Mouse (Mus musculus) lung, postnatal 10 days (tissue): ENCODE measurements around the gene Slco4a1.

Experiments used
- DNase-seq: peaks from one replicate; pipeline ENCODE4 v3.0.0; 2021

Slco4a1 gene

DNA sequence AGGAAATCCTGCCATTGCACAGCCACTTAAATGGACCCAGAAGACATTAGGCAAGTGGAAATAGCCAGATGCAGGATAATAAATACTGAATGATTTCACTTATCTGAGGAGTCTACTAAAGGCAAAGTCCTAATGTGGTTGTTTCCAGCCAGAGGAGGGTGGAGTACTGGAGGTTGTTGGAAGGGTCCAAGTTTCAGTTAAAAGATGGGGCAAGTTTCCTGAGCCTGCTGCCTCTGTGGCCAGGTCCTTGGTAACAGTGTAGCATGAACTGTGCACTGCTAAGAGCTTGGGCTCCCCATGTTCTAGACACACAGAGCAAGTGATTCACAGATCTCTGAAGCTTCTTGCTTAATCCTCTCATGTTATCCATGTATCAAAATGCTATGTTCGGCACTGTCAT is 10.1 kb upstream of the Slco4a1 start:
- no peak for DNase-seq

DNA sequence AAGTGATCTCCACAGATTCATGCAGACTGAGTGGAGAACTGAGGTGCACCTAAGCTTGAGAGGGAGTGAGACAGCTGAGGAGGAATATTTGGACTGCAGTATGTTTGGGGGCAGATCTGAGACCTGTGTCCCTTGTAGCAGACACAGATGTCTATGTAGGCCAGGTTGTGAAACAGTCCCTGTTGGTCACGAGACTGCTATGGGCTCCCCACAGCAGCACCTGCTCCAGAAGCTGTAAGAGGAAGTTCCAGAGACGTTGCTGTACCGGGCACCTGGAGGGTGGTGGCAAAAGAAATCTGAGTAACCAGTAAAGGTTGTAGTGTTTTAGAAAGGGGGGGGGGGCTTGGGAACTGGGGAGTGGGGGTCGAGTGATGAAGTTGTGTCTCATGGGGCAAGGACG is 7.0 kb upstream of the Slco4a1 start:
- no peak for DNase-seq

DNA sequence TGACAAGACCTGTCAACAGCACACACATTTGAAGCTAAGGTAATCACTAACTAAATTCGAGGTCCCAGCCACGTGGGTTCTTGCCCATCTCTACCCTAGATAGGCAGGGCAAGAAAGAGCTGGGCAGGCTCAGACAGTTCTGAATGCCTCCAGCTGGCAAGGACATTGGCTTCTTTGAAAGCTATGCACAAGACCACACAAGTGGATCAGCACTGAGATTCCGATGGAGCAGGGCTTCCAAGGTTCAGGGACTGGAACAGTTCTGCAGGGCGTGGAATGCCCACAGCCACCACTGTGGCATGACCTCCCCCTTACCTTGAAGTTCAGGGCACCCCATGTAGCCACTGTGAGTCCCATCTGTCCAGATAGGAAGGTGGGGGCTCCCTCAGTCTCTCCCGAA is 5.5 kb upstream of the Slco4a1 start:
- no peak for DNase-seq

DNA sequence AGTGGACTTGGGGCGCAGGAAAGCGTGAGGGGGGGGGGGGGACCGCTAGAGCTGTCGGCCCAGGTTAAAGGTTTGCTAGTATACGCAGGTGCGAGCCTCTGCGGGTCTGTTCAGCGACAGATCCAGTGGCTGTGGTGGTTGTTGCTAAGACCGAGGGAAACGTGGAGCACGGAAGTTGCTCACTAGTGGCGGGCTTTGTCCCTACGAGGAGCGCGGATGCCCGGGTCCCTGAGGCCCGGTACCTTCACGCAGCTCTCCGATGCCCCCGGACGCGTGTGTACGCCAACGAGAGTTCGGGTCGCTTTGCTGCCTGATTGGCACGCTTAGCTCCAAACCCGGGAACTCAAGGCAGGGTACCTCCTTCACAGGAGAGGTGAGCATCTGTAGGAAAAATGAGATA is 660 bp downstream of the Slco4a1 start:
- no peak for DNase-seq

DNA sequence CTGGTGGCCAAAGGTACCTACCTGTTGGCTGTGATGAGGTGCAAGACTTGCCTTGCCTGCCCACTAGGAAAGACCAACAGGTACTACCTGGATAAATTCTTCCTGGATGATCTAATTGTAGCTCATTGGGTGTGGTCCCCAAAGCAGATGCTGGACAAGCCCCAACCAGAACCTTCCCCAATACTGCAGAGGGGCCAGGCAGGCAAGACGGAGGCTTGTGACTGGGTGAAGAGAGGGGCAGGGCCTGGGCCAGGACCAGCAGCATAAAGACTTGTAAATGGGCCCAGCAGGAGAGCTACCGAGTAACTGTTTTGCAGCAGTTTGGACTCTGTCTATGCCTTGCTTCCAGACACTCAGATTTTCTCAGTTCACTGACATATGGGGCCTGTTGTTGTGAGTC is 1.6 kb downstream of the Slco4a1 start:
- no peak for DNase-seq

DNA sequence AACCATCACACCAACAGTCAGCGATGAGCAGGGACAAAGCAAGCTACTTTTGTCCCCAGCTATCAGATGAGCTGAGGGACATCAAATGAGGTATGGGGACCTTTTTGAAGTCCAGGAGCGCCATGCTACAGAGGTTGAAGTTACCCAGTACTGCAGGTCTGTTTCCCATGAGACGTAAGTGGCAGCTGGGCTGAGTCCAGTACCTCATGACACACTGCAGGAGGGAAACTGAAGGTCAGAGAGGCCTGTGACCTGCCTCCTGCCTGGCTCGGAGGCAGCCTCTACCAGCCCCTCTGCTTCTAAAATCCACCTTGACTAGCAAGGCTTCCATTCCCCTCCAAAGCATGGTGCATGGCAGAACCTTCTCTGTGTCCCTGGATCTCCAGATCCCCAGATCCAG is 3.4 kb downstream of the Slco4a1 start:
- DNase-seq, result no peak

DNA sequence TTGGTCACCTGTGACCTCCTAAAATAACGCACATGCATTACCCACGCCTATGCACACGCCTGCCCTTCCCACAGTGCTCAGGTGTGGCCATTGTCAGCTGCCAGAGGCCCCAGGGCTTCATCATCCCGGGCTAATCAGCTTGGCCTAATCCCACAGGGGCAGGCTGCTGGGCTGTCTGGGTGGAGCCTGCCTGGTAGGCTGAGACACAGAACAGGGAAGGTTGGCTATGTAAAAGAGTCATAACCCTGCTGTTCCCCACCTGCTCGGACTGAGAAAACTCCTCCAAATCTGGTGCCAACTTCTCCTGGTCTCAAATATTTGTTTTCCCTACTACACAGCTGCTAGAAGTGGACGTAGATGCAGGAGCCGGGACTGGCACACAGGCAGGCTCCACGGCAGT is 4.8 kb downstream of the Slco4a1 start:
- DNase-seq, result no peak

DNA sequence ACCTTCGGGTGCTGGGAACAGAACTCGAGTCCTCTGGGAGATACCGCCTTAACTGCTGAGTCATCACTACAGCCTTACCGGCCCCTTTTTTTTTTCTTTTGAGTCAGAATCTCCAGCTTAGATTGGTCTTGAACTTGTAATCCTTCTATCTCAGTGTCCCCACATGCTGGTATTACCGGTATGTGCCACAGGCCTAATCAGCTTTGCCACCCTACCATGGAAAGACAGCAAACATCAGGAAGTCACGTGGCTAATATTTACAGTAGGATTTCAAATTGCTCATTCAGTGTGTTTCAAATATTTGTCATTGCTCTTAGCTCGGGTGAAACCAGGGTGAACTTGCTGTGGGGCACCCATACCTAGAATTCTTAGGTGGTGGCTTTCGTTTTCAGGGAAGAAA is 6.5 kb downstream of the Slco4a1 start:
- no peak for DNase-seq

DNA sequence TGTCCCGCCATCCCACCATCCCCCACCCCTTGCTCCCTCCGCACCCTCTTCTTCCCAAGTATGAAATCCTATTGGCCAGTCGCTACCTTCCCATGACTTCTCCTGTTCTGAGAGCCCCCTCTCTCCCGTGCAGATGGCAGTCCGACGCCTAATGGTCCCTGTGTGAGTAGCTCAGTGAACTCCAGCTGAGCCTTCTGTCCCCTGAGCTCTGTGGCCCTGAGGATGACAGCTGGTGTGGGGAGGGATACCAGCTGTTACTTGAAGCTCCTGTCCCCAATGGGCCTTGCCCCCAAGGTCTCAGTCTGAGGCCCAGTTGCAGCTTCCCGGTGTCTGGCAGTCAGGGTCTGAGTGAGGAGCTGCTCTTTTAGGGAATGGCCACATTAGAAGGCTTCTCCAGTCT is 10.5 kb downstream of the Slco4a1 start:
- DNase-seq, result peak; percentile 43

DNA sequence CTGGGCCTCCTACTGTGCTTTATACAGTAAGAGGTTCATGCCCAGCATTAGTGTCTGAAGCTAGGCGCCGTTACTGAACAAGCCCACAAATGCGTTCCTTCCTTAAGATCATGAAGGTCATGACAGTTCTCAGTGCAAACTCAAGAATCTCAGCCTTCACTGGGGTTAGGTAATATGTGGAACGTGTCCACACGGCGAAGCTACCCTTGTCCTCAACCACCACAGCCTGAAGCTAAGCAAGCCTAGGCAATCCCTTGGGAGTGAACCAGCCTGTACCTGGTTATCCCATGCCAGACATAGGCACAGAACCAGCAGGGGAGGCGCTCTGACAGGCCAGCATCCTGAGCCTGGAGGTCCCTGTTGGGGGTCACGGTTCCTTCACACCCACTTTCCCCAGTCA is 12.8 kb downstream of the Slco4a1 start:
- no peak for DNase-seq

DNA sequence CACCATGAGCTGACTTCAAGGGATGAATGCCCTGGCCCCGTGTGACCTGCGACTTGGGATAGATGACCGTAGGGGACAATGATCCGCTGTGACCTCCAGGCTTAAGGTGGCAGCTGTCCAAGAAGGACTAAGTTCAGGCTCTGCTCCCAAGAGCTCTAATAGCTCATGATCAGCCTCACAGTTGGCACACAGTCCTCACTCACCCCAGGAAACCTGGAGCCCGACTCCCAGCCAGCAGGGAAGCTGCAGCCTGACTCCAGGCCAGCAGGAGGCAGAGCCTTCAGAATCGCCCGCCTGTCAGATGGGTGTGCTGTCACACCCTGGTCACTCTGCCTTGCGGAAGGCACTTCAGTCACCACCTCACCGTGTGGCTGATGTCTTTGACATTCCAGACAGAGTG is 13.7 kb downstream of the Slco4a1 start:
- peak; percentile 7 for DNase-seq

DNA sequence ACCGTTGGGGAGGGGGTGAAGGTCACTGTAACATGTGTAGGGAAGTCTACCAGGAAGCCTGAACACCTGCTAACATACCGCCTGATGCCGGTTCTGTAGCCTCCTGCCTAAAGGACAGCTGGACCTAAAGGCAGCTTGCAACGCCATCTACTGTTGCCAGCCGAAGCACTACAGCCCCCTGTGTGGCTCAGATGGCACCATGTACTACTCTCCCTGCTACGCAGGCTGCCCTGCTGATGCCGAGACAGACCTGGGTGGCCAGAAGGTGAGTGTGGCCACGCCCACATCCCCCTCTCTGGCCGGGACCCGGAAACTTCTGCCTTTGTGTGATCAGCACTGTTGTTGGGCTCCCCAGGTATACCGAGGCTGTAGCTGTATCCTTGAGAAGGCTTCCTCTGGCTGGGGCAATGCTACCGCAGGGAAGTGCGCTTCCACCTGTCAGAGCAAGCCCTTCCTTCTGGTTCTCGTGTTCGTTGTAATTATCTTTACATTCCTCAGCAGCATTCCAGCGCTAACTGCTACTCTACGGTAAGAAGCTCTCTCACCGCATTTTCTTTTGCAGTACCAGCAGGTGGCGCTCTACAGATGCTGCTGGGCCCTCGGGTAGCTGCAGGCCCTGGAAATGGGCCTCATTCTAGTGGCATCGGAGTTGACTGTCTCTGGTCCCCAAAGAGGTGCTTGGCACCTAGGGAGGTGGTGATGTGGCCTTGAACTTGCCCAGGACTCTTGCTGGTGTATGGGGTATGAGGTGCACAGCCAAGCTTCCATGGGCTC is 16.4 kb downstream of the Slco4a1 start:
- DNase-seq, result peak; percentile 33

DNA sequence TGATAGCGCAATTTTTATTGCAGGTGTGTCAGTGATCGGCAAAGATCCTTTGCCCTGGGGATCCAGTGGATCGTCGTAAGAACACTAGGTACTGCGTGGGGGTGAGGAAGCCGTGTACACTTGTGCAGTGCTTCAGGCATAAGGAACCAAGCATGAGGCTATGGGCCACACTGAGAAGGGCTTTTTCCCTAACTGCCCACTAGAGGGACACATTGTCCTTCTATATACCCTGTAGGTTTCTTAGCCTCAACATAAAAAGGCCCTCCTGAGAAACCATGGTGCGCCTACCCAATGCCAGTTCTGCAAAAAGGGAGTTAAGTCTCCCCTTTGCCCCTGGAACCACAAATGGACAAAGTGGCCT is 17.0 kb downstream of the Slco4a1 start:
- peak; percentile 67 for DNase-seq

DNA sequence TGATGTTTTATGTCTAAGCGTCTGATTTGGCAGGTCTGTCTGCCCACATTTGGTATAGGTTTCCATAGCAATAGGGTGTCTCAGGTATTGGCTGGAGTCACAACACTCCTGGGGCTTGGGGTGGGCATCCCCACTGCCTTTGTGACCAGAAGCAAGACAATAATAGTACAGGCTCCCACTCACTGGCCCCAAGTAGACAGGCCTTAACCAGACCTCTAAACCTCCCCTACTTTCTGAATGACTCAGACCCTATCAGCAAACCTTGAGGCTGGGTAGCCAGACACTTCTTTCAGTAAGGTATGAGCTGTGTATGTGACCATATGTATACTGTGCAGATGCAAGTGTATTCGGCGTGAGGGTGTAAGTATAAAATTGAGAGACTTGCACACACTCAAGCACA is 18.8 kb downstream of the Slco4a1 start:
- no peak for DNase-seq

DNA sequence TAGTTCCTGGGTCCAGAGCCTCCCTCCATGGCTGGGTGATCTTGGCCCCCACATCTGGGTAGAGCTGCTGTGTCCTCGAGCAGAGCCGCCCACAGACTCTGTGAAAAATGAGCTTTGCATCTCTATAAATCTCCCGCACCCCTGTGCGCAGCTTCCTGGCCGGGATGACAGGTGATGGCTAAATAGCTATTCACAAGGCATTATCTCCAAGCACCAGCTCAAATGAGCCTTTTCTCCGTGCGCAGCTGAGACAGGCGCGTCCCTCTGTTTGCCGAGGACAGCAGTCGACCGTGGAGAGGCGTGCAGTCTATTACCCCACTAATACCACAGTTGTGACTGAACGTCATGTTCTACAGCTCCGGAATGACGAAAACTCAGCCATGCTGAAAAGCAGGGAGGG is 26.2 kb downstream of the Slco4a1 start:
- DNase-seq, result no peak

DNA sequence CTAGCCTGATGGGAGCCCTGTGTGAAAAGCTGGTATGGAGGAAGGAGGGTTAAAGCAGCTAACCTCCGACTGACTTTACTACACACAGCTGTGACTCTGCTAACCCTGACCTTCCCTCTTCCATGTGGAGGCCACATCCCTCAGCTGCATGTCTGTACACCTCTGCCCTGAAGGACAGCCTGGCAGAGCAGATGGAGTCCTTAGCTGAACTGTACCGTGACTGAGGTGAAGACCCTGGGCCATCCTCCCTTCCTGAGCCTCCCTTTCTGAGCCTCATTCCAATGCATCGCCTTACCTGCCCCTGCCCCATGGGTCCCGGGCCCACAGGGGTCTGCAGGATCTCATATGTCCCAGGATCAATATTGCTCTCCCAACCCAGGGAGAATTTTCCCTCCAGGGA is 28.8 kb downstream of the Slco4a1 start:
- DNase-seq, result no peak

DNA sequence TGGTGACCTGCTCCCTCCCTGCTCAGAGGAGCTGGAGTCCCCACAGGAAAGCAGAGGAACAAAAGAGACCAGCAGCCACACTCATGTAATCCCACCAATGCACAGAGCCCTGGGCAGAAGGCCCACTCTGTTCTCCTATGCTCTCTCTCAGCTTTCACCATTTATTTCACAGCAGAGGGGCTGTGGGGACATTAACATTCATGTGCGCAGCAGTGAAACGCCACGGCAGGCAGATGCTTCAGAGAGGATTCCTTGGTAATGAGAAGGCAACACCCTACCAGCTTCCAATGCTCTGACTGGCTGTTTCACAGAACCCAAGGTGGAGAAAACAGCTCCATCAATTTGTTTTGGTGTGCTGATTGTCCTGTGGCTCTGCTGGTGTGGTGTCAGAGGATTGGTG is 29.3 kb downstream of the Slco4a1 start:
- no peak for DNase-seq

DNA sequence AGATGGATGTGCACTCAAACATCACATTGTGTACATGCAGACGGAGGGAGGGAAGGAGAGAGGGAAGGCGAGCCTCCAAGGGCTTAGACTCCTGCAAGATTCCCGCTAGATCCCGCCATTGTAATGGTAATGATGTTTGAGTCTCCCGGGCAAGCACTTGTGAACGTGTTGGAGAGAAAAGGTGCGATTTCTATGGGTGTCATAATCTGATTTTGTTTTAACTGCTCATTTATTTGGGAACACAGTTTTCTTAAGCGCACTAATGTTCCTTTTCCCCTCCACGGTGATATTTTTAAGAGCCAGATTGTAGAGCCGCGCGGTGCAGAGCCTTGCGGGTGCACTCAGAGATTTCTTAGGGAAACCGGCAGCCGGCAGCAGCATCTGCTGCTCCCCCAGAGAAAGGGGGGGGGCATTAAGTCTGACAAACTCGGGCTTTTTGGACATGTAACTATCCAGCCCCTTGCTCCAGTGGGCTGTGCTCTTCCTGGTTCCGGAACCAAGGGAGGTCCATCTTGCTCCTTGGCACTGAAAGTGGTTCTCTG is 32.2 kb downstream of the Slco4a1 start:
- DNase-seq, result no peak

DNA sequence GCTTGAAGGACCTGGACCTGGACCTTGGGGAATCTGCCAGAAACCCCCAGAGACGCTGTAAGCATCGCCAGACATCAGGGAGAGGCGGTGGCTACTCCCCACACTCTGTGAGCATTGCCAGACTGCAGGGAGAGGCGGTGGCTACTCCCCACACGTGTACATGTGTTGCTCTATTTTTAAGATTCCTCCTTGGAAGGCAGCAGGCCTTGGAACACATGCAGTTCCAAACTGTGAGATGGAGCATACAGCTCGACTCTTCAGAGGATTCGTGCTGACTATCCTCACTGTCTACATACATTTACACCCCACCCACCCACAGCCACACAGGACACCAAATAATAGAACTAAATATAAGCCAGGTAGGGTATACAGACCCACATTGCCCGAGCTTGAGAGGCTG is 39.9 kb downstream of the Slco4a1 start:
- no peak for DNase-seq

DNA sequence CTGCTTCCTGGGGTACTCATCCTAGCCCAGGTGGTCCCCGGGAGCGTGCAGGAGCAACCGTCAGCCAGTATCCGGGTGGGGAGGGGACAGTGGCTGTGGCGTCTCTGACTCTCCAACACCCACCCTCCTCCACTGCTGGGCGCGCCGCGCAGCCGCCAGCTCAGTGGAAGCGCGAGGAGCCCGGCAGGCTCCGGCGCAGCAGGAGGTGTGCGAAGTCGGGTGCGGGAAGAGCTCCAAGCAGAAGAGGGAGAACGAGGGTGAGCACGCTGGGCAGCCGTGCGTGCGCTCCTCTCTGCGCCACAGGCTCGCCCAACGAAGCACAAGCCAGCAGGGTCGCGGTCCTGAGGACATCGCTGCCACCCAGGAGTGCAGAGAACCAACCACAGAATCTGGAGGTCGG is 43.7 kb downstream of the Slco4a1 start, which contains the start of gene Ntsr1:
TSS of gene Ntsr1 (plus strand) at position 236 of the 400 bp plus-strand sequence.
- no peak for DNase-seq

DNA sequence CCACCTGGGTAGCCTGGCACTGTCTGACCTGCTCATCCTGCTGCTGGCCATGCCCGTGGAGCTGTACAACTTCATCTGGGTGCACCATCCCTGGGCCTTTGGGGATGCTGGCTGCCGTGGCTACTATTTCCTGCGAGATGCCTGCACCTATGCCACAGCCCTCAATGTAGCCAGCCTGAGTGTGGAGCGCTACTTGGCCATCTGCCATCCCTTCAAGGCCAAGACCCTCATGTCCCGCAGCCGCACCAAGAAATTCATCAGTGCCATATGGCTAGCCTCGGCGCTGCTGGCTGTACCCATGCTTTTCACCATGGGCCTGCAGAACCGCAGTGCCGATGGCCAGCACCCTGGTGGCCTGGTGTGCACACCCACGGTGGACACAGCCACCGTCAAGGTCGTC is 44.7 kb downstream of the Slco4a1 start:
- DNase-seq, result no peak

DNA sequence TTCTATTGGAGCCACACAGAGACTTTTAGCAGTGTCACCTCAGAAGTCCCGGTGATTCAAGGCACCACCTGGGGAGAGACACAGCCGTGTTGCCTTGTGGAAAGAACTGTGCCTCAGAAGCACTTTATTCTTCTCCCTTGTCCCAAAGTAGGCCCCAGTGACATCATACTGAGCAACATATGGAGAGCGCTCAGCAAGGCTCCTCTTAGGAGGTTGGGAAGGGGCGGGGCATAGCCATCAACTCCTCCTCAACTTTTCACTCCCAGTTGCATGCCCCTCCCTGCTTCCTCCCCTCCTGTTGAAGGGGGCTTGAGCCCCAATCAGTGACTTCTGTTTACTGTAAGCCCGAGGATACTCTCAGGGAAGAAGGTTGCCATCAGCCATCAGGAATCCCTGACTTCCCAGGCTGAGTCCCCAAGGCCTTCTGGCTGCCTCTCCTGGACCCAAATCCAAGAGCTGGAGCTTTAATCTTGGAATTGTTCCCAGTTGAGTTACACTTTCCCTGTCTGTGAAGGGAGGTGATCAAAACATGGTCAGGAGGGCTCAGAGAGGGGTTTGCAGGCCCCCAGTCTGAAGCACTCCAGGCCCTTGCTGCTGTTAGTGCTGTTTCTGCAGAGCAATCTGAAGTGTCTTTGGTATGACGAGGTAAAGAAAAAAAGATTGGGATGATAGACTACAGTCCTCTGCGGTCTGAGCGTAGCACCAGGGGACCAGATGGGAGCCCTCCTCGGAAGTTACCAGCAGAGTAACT is 45.3 kb downstream of the Slco4a1 start:
- no peak for DNase-seq

DNA sequence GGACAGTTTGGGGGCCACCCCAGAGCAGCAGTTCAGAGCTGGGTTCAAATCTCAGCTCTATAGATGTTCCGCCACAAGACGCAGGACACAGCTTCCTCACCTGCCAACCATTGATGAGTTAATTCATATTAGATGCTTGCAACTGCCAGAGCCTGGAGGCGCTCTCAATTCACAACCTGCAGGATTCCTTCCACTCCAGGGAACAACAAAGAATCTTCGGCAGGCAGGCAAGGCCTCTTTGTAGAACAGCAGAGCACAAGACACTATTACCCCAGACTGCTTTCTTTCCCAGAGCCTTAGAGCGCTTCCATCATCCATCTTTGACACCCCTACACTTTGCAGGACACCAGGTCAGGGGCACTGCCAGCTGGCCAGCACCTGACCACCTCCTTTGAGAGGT is 50.2 kb downstream of the Slco4a1 start:
- no peak for DNase-seq

DNA sequence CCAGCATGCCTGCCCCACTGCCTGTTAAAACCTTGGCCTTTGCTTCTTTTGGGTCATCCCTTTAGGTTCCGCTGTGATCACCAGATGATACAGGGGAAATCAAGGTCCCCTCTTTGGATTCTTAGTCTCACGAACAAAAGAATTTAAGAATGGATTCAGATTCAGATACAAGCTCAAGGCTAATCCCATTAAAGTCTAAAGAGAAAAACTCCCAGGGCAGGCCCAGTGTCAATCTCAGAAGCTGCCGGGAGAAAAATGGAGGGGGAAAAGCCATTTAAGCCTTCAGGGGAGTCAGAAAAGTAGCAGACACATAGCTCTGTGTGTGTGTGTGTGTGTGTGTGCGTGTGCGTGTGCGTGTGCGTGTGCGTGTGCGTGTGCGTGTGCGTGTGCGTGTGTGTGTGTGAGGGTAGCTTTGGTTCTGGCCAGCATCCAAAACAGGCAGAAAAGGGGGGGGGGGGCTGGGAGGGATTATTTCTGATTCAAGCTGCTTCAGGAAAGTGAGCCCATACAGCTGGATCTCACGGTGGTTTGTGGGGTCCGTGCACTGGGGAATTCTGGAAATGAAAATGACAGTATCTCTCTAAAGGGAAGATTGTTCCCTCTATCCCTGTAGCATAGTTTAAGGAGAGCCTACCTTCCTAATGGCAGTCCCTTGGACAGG is 52.5 kb downstream of the Slco4a1 start:
- no peak for DNase-seq
